Mouse (Mus musculus) bone marrow macrophage, adult 2 months (primary cell): ENCODE results near the gene Spr. TPM values are rescaled to one million over a fixed set of nuclear protein-coding genes. Genes with fewer than 3 reads are reported as not detected.
"Not testable (repeated sequence)": the region's sequence is repeated elsewhere in the genome, so short reads cannot be mapped to it uniquely, and the experiment has no call there.

Experiments used
- H3K27ac ChIP-seq: 2 replicates; pipeline ENCODE4 v1.5.1; 2012; ENCODE audit warnings: low read depth, low read length; ENCODE audit not compliant: insufficient read depth
- H3K4me1 ChIP-seq: 2 replicates; pipeline ENCODE4 v1.6.1; 2012; ENCODE audit warnings: low read length; ENCODE audit not compliant: control insufficient read depth, insufficient read depth
- H3K4me3 ChIP-seq: 2 replicates; pipeline ENCODE4 v1.5.1; 2012; ENCODE audit warnings: mild to moderate bottlenecking, low read length, moderate library complexity; ENCODE audit not compliant: insufficient read depth
- CTCF ChIP-seq: IDR thresholded peaks from 2 replicates; pipeline ENCODE4 v1.5.1; 2012; ENCODE audit warnings: low read depth, mild to moderate bottlenecking, low read length, moderate library complexity
- POLR2A ChIP-seq: IDR thresholded peaks from 2 replicates; pipeline ENCODE4 v1.6.1; 2012; ENCODE audit warnings: mild to moderate bottlenecking, low read depth, low read length, borderline replicate concordance
- polyA plus RNA-seq: library from polyadenylated mRNA; stranded (reverse); fragments of >200 nt; gene quantifications from 2 replicates; pipeline ENCODE4 v1.2.4, GENCODE M21; 2012; ENCODE audit not compliant: missing spikeins, insufficient read depth, insufficient read length

Gene Spr
- polyA plus RNA-seq, 1 experiment, result 26.6 TPM

GRCm38 (mm10) chr6:85154861-85155528, 17.4 kb upstream of the Spr start:
- Histone ChIP-seq H3K27ac (no peak overlapping the region), H3K4me1 (peaks cover 11% of the 10 kb centered on the region), H3K4me3 (peak overlapping the region; percentile 34; the same call in 1 of the 2 replicates)
- TF ChIP-seq POLR2A (no peak), CTCF (peak; percentile 31; the same call in 1 of the 2 replicates)

- no peak for TF ChIP-seq POLR2A
- peak; percentile 65 for TF ChIP-seq CTCF
- peaks cover 11% of the 10 kb centered on the region for H3K4me1 ChIP-seq
- no peak overlapping the region for H3K27ac ChIP-seq
- no peak overlapping the region for H3K4me3 ChIP-seq
These were observed 16.5 kb upstream of the Spr start for GRCm38 (mm10) chr6:85153970-85154540.

GRCm38 (mm10) chr6:85150386-85150785, 12.8 kb upstream of the Spr start:
- no peak for TF ChIP-seq POLR2A
- no peak for TF ChIP-seq CTCF
- H3K27ac ChIP-seq, result no peak overlapping the region
- H3K4me1 ChIP-seq, result peaks cover 11% of the 10 kb centered on the region
- H3K4me3 ChIP-seq, result no peak overlapping the region

GRCm38 (mm10) chr6:85147636-85148035, 10.1 kb upstream of the Spr start:
- Histone ChIP-seq H3K4me1 (no peaks in the 10 kb centered on the region), H3K4me3 (no peak overlapping the region), H3K27ac (no peak overlapping the region)
- TF ChIP-seq POLR2A (no peak), CTCF (no peak)

GRCm38 (mm10) chr6:85144466-85144865, 6.9 kb upstream of the Spr start:
- no peak overlapping the region for H3K4me3 ChIP-seq
- peaks cover 5% of the 10 kb centered on the region; the same call in 1 of the 2 replicates for H3K4me1 ChIP-seq
- TF ChIP-seq CTCF (no peak), POLR2A (no peak)
- no peak overlapping the region for H3K27ac ChIP-seq

- not testable (repeated sequence) for H3K4me3 ChIP-seq, H3K4me1 ChIP-seq, H3K27ac ChIP-seq
- TF ChIP-seq CTCF, result peak; percentile 42; the same call in 1 of the 2 replicates
These were observed 3.4 kb upstream of the Spr start for GRCm38 (mm10) chr6:85141013-85141412.

GRCm38 (mm10) chr6:85139534-85139933, 2.0 kb upstream of the Spr start:
- Histone ChIP-seq H3K27ac (no peak overlapping the region), H3K4me3 (no peak overlapping the region), H3K4me1 (peaks cover 5% of the 10 kb centered on the region; the same call in 1 of the 2 replicates)
- TF ChIP-seq CTCF (no peak), POLR2A (no peak)

GRCm38 (mm10) chr6:85136784-85137183, 782 bp downstream of the Spr start:
- H3K4me1 ChIP-seq, H3K27ac ChIP-seq: not testable (repeated sequence)
- H3K4me3 ChIP-seq, result peak overlapping the region; percentile 68

GRCm38 (mm10) chr6:85132794-85133193, 4.8 kb downstream of the Spr start:
- not testable (repeated sequence) for H3K27ac ChIP-seq

GRCm38 (mm10) chr6:85132237-85132636, 5.3 kb downstream of the Spr start:
- H3K27ac ChIP-seq, H3K4me1 ChIP-seq, H3K4me3 ChIP-seq: not testable (repeated sequence)

More at GRCm38 (mm10) chr6:85132794-85133193, 4.8 kb downstream of the Spr start:
- not testable (repeated sequence) for H3K4me3 ChIP-seq, H3K4me1 ChIP-seq

GRCm38 (mm10) chr6:85131673-85132072, 5.9 kb downstream of the Spr start:
- H3K4me3 ChIP-seq, result no peak overlapping the region
- no peak overlapping the region for H3K27ac ChIP-seq
- H3K4me1 ChIP-seq, result no peaks in the 10 kb centered on the region; the same call in 1 of the 2 replicates
- TF ChIP-seq POLR2A (no peak), CTCF (peak; percentile 34)
